Mouse (Mus musculus) testis, adult 2 months (tissue): ENCODE measurements around the gene Olfr520.

Experiments used
- CTCF ChIP-seq: fragments of 200-500 bp; IDR thresholded peaks from 2 replicates; pipeline ENCODE4 v1.5.1; 2012; ENCODE audit warnings: low read depth, mild to moderate bottlenecking, inconsistent platforms, low read length, moderate library complexity; ENCODE audit not compliant: control insufficient read depth, insufficient read depth, insufficient replicate concordance
- POLR2A ChIP-seq: fragments of 200-500 bp; IDR thresholded peaks from 2 replicates; pipeline ENCODE4 v1.6.1; 2012; ENCODE audit warnings: low read depth, mild to moderate bottlenecking, inconsistent platforms, low read length, moderate library complexity; ENCODE audit not compliant: control insufficient read depth

GRCm38 (mm10) chr7:99716536-99716935 lies 13.5 kb upstream of the Olfr520 start:
- TF ChIP-seq CTCF = no peak
- TF ChIP-seq POLR2A = no peak
